Mouse (Mus musculus): ENCODE results near the gene Prdm5. TPM values are rescaled to one million over a fixed set of nuclear protein-coding genes. Genes with fewer than 3 reads are reported as not detected.

Gene Prdm5
- polyA plus RNA-seq, 1 experiment = 0.25 TPM

DNA sequence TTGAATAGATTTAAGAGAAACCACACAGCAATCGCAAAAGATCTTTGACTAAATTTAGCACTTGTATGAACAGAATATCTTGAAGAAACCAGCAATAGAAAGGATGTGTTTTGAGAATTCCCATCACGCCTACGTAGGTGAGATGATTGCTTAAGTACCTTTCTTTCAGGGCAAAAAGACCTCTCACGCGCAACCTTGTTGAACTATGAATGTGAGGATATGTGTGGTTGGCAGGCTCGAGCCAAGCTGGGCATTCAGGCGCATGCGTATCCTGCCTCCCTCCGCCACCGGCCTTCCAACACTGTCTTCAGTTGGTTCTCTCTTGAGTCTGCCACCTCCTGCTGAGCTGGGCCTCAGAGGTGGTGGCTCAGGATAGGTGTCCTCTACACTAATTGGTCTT is 173.5 kb downstream of the Prdm5 start, which contains the start of gene 4930544G11Rik:
Gene 4930544G11Rik, plus strand, starts transcription at position 301 of the 400 bp plus-strand sequence.
- TF ChIP-seq POLR2A (IDR thresholded peaks at IDR 0.05; ENCODE audit: low read depth, low read length) (no peak), CTCF (IDR thresholded peaks at IDR 0.05; ENCODE audit: extremely low read depth, insufficient read depth, insufficient read length, insufficient replicate concordance) (no peak)
- no peak for DNase-seq (ENCODE audit: low read depth in 1 of 2, low spot score in 2 of 2)
- Histone ChIP-seq H3K27me3 (ENCODE audit: control insufficient read depth, insufficient read depth, low read length) (no peaks in the 10 kb centered on the region), H3K27ac (ENCODE audit: insufficient read depth, low read length) (no peak within 1 kb of the TSS), H3K4me1 (ENCODE audit: control insufficient read depth, insufficient read depth, insufficient read length) (no peaks in the 10 kb centered on the region), H3K4me3 (ENCODE audit: extremely low read depth, insufficient read depth, insufficient read length) (no peak within 1 kb of the TSS), H3K36me3 (ENCODE audit: control insufficient read depth, insufficient read depth, low read length) (no peaks in the 10 kb centered on the region)
- 93% methylated on average over 10 of the region's 10 CpGs for WGBS

DNA sequence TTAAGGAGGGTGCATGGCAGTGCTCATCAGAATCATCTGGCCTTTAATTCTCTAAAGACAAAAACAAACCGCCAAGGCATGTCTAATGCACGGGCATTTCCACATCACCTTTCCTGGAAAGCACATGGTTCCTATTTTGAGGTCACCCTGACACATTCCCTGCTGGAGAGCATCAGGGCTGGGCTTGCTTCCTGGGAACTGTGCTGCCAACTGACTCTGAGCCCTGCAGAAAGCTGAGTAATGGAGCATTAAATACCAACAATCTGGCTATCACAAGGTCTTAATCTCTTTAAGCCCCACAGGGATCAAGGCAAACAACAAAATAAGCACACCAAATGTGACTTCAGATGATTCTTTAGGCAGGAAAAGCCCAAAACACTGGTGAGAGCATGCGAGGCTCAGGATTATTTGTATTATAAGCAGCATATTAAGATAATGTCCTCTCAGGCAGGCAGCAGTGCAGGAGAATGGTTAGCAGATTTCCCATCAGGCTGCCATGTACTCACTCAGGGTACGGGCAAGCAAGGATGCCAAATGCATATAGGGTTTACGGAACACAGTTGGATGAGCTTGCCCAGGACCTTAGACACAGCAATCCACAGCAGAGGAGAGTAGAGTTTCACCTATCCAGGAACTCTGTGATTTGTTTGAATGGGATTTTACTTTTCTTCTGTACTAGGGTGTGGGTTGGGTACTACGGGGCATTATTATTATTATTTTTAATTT is 190.8 kb downstream of the Prdm5 start:
- Histone ChIP-seq H3K27me3 (ENCODE audit: control insufficient read depth, insufficient read depth, low read length) (no peaks in the 10 kb centered on the region), H3K4me1 (ENCODE audit: control insufficient read depth, insufficient read depth, insufficient read length) (no peaks in the 10 kb centered on the region), H3K27ac (ENCODE audit: insufficient read depth, low read length) (no peak overlapping the region), H3K36me3 (ENCODE audit: control insufficient read depth, insufficient read depth, low read length) (no peaks in the 10 kb centered on the region), H3K4me3 (ENCODE audit: extremely low read depth, insufficient read depth, insufficient read length) (no peak overlapping the region)
- TF ChIP-seq POLR2A (IDR thresholded peaks at IDR 0.05; ENCODE audit: low read depth, low read length) (no peak), CTCF (IDR thresholded peaks at IDR 0.05; ENCODE audit: extremely low read depth, insufficient read depth, insufficient read length, insufficient replicate concordance) (no peak)
- no peak for DNase-seq (ENCODE audit: low read depth in 1 of 2, low spot score in 2 of 2)
- WGBS = 83% methylated on average over 6 of the region's 6 CpGs

DNA sequence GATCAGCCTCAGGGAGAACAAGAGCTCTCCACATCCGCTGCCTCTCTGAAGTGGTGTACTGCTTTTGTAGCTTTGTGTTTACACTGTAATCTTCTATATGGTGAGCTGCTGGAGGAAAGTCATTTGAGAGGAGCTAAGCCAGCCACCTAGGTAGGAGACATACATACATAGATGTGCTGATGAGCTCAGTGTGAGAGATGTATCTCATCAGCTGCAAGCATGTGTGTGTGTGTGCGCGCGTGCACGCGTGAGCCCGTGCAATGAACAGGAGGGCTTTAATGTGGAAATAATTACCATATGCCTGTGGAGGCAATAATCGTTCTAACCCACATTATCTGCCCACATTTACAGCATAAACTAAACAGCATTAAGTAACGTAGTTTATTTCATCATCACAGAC is 191.6 kb downstream of the Prdm5 start:
- H3K27ac ChIP-seq (ENCODE audit: insufficient read depth, low read length) = no peak overlapping the region
- DNase-seq (ENCODE audit: low read depth in 1 of 2, low spot score in 2 of 2) = no peak

More for the DNA sequence above, 191.6 kb downstream of the Prdm5 start:
- no peaks in the 10 kb centered on the region for H3K27me3 ChIP-seq (ENCODE audit: control insufficient read depth, insufficient read depth, low read length)
- WGBS = 92% methylated on average over 9 of the region's 9 CpGs
- no peak overlapping the region for H3K4me3 ChIP-seq (ENCODE audit: extremely low read depth, insufficient read depth, insufficient read length)
- no peaks in the 10 kb centered on the region for H3K4me1 ChIP-seq (ENCODE audit: control insufficient read depth, insufficient read depth, insufficient read length)
- H3K36me3 ChIP-seq (ENCODE audit: control insufficient read depth, insufficient read depth, low read length) = no peaks in the 10 kb centered on the region
- TF ChIP-seq POLR2A (IDR thresholded peaks at IDR 0.05; ENCODE audit: low read depth, low read length) (no peak), CTCF (IDR thresholded peaks at IDR 0.05; ENCODE audit: extremely low read depth, insufficient read depth, insufficient read length, insufficient replicate concordance) (no peak)

Other genes starting within 250 kb of the Prdm5 start
- 0.21 and 0.82 TPM in 2 replicates for gene Ndnf, start 107.4 kb upstream of the Prdm5 start, polyA plus RNA-seq (2012; rRNA removed)
- not detected in 2 replicates for gene 4930544G11Rik, start 173.6 kb downstream of the Prdm5 start, polyA plus RNA-seq (2012; rRNA removed)